Mouse (Mus musculus): ENCODE data around the gene Wdsub1.

Wdsub1 gene

GRCm38 (mm10) chr2:59841189-59841939 is 41.0 kb downstream of the Wdsub1 start:
- peak; percentile 78 for DNase-seq

DNA sequence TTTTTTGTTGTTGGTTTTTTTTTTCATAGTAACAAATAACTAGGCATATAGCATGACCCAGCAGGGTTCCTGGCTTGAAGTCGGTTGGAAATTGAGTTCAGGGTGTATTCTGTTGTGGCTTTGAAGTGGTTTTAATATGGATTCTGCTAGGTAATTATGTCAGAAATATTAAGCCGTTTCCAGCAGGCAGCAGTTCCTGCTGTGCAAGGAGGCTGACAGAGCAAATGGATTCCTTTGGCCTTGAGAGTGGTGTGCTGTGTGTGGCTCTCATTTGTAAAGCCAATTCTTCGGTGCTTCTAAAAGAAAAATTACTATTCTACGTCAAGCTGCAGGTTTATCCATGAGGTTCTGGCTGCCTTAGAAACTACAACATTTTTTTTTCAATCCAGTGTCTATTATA is 42.2 kb downstream of the Wdsub1 start:
- no peak for DNase-seq

- no peak for DNase-seq
These were observed 42.6 kb downstream of the Wdsub1 start for GRCm38 (mm10) chr2:59839755-59840154.

GRCm38 (mm10) chr2:59838825-59839224 is 43.6 kb downstream of the Wdsub1 start:
- peak; percentile 73 for DNase-seq

- no peak for DNase-seq
These were observed 50.6 kb downstream of the Wdsub1 start for GRCm38 (mm10) chr2:59831831-59832230.

DNA sequence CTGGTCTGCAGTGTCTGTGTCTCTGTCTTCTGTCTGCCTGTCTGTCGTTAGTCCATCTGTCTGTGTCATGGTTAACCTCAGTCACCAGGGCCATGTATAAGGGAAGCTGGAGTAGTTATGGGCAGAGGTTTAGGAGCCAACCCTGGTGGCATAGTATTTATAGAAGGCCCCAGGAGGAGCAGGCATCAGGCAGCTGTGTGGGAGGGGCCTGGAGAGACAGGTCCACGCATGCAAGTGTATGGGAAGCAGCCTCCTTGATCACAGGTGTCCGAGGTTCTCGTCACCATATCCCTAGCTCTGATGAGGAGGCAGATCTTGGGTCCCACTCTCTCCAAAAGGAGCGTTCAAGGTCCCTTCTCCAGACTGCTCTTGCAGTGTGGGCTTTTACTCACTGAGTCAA is 51.5 kb downstream of the Wdsub1 start:
- no peak for DNase-seq

- DNase-seq: peak; percentile 58
These were observed 52.2 kb downstream of the Wdsub1 start for GRCm38 (mm10) chr2:59830151-59830550.

- DNase-seq: no peak
These were observed 52.7 kb downstream of the Wdsub1 start for GRCm38 (mm10) chr2:59829718-59830117.

- peak; percentile 79 for DNase-seq
These were observed 53.4 kb downstream of the Wdsub1 start for GRCm38 (mm10) chr2:59828777-59829508.

GRCm38 (mm10) chr2:59828103-59828655 is 54.2 kb downstream of the Wdsub1 start:
- DNase-seq: no peak

GRCm38 (mm10) chr2:59825380-59825779 is 57.0 kb downstream of the Wdsub1 start:
- DNase-seq: no peak

- no peak for DNase-seq
These were observed 58.1 kb downstream of the Wdsub1 start for GRCm38 (mm10) chr2:59824289-59824688.

- no peak for DNase-seq
These were observed 61.3 kb downstream of the Wdsub1 start for GRCm38 (mm10) chr2:59821044-59821443.

DNA sequence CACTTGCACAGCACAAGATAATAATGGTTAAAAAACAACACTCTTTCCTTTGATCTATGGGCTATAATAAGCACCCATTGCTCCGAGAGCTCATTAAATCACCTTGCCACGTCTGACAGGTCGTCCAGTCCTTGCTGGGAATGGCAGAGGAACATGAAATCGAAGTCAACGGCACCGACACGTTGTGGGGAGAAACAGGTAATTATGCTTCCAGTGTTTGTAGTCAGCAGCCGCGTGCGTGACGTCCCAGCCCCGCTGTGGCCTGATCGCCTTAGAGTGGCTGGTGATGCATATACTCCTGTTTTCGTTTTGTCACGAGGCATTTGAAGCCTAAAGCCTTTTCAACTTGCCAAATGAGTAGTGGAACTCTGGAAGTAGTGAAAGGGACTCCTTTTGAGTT is 62.3 kb downstream of the Wdsub1 start:
- no peak for DNase-seq

DNA sequence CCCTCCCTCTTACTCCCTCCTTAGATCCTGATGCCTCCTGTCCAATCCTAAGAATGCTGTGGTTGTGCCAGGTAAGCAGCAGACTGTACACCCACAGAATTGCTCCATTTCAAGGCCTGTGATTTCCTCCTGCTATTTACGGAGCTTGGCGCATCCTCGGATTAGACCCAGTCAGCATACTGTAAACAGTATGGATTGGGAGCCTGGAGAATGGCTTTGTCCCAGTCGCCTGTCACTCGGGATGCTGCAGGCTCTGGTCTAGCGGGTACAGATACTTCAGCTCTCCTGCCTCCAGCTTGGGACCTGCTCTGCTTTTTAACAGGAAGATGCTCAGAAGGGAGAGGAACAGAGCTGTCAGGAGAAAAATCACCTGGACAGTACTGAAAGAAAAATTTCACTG is 63.0 kb downstream of the Wdsub1 start:
- no peak for DNase-seq

- DNase-seq: no peak
These were observed 63.7 kb downstream of the Wdsub1 start for GRCm38 (mm10) chr2:59818663-59819062.

DNA sequence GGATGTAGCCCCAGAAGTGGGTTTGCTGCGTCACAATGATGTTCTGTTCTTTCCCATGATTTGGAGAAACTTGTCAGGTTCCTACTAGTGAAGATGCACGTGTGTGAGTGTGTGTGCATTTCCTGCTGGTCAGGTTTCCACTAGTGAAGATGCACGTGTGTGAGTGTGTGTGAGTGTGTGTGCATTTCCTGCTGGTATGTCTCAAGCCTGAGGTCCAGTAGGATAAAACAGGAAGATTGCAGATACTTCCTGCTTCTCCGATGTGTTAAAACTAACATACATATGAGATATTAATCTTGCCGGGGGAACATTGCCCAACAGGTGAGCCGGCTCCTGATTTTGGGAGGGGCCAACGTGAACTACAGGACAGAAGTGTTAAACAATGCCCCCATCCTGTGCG is 67.4 kb downstream of the Wdsub1 start:
- DNase-seq: no peak

DNA sequence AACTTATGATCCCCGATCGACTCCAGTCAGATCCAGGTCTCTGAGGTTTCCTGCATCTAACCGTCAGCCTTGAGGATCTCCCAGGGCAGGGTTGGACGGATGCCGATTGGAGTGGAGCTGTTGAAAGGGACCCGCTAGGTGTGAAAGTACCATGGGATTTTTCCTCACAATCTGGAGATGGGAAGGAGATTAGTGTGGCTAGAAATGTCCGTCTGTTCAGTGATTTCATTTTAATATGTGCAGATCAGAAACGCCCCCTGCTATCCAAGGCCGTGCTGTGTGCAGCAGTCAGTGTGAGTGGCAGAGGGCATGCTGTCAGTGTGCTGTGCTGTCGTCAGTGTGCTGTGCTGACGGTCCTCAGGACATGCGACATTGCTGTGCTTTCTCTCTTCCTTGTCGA is 68.9 kb downstream of the Wdsub1 start:
- no peak for DNase-seq

GRCm38 (mm10) chr2:59812641-59813040 is 69.8 kb downstream of the Wdsub1 start:
- no peak for DNase-seq

DNA sequence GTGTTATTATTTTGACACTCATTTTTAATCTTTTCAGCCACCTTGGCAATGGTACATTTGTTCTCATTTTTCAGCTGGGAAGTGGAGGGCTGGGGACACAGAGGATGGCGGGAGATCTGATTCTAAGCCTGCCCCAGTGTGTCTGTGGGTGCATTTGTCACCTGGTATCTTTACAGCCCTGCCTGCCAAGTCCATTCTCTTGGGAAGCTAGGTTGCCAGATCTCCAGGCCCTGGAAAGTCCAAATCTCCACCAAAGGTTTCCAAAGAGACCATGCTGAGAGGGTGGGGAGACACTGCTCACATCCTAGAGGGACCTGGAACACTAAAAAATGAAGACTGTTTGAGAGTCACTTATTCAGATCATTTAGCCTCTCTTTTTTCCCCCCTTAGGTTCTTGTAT is 71.1 kb downstream of the Wdsub1 start:
- no peak for DNase-seq

GRCm38 (mm10) chr2:59810039-59810438 is 72.4 kb downstream of the Wdsub1 start:
- no peak for DNase-seq

DNA sequence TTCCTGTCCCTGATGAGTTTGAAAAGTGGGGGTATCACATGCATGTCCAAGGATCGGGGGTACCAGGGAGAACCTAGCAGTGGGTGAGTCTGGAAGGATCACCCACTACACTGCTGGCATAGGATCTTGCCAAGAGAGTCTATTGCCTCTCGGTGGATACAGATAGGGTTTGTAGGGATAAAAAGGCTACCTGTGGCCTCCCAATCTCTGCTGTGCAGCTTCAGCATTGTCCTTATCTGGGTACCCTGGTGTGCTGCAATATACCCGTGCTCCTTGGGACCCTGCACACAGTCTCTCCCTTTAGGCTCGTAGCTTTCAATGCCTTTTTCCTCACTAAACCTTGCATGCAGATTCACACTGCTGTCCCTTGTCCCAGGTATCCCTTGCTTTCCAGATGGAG is 73.8 kb downstream of the Wdsub1 start:
- DNase-seq: no peak

GRCm38 (mm10) chr2:59806038-59806437 is 76.4 kb downstream of the Wdsub1 start:
- DNase-seq: no peak

DNA sequence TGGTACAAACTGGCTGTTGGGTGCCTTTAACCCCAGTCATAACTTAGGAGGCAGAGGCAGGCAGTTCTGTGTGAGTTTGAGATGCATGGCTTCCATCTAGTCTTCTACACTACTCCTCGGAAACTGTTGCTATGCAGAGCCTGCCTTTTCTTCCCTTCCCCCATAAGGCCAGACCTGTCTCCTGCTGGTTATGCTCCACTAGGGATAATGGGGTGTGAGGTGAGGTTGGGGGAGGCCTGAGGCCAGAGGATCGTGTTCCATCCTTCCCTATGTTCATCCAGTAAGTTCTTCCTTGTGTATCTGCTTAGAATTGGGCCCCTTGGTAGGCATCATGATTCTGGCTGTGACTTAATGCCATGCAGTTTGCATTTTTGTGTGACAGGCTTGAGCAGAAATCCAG is 76.8 kb downstream of the Wdsub1 start:
- no peak for DNase-seq

Measured in kidney, postnatal 10 days (tissue).